Mouse (Mus musculus) kidney, postnatal 4 days (tissue): ENCODE data around the gene Rgl1.
"Not testable (repeated sequence)": the region's sequence is repeated elsewhere in the genome, so short reads cannot be mapped to it uniquely, and the experiment has no call there.

ENCODE experiments used
- DNase-seq, 2 experiments: peaks; one replicate each; pipeline ENCODE4 v3.0.0; 2021; ENCODE audit warnings: mixed read lengths in 2 of 2

Gene Rgl1

GRCm38 (mm10) chr1:152784620-152785019 lies 18.5 kb upstream of the Rgl1 start:
- DNase-seq = no peak

- DNase-seq = peak; percentile 81 to 83
Observed at GRCm38 (mm10) chr1:152779071-152779737, 13.1 kb upstream of the Rgl1 start.

- not testable (repeated sequence) for DNase-seq
Observed at GRCm38 (mm10) chr1:152774601-152775000, 8.4 kb upstream of the Rgl1 start.

- DNase-seq = no peak
Observed at GRCm38 (mm10) chr1:152771016-152771415, 4.9 kb upstream of the Rgl1 start.

- DNase-seq = peak; percentile 90 to 92
Observed at GRCm38 (mm10) chr1:152767749-152768488, 1.8 kb upstream of the Rgl1 start.

GRCm38 (mm10) chr1:152766804-152767748 lies 925 bp upstream of the Rgl1 start:
- DNase-seq = no peak

- no peak for DNase-seq
Observed at GRCm38 (mm10) chr1:152761791-152762190, 4.4 kb downstream of the Rgl1 start.

- no peak for DNase-seq
Observed at GRCm38 (mm10) chr1:152750312-152750965, 15.7 kb downstream of the Rgl1 start, which contains the start of gene Apobec4. Apobec4 (plus strand) TSS chr1:152750551.

- DNase-seq = peak in 1 of 2 experiments; percentile 9
Observed at GRCm38 (mm10) chr1:152749276-152749675, 16.9 kb downstream of the Rgl1 start.

- DNase-seq = peak; percentile 92 to 93
Observed at GRCm38 (mm10) chr1:152746426-152746825, 19.7 kb downstream of the Rgl1 start.

GRCm38 (mm10) chr1:152743095-152743826 lies 22.9 kb downstream of the Rgl1 start:
- DNase-seq = no peak

GRCm38 (mm10) chr1:152739374-152739773 lies 26.8 kb downstream of the Rgl1 start:
- no peak for DNase-seq

GRCm38 (mm10) chr1:152738793-152739192 lies 27.4 kb downstream of the Rgl1 start:
- DNase-seq = no peak

GRCm38 (mm10) chr1:152727604-152728236 lies 38.4 kb downstream of the Rgl1 start:
- DNase-seq = no peak

- DNase-seq = no peak
Observed at GRCm38 (mm10) chr1:152726095-152726494, 40.1 kb downstream of the Rgl1 start.

- DNase-seq = no peak
Observed at GRCm38 (mm10) chr1:152724286-152724685, 41.9 kb downstream of the Rgl1 start.

GRCm38 (mm10) chr1:152721535-152722198 lies 44.5 kb downstream of the Rgl1 start:
- no peak for DNase-seq

GRCm38 (mm10) chr1:152720969-152721368 lies 45.2 kb downstream of the Rgl1 start:
- DNase-seq = no peak

GRCm38 (mm10) chr1:152718200-152718599 lies 48.0 kb downstream of the Rgl1 start:
- DNase-seq = no peak

GRCm38 (mm10) chr1:152717329-152717728 lies 48.8 kb downstream of the Rgl1 start:
- DNase-seq = no peak

GRCm38 (mm10) chr1:152714405-152714804 lies 51.7 kb downstream of the Rgl1 start:
- DNase-seq = no peak
